Mouse (Mus musculus) embryonic facial prominence, embryonic 15.5 days (tissue): ENCODE data around the gene Cygb. TPM values are rescaled to one million over a fixed set of nuclear protein-coding genes. Genes with fewer than 3 reads are reported as not detected.

Source experiments
- ATAC-seq: fragments of 200-750 bp; cut with Nextera tagmentation; 2 replicates; pipeline ENCODE4 v1.8.0; 2017; ENCODE audit warnings: low read depth, moderate TSS enrichment; ENCODE audit not compliant: insufficient number of reproducible peaks, low FRiP score, low TSS enrichment
- H3K27ac ChIP-seq: fragments of 300-500 bp; sonication (generic); replicated peaks from 2 replicates; pipeline ENCODE4 v1.5.1; 2015; ENCODE audit warnings: mild to moderate bottlenecking, inconsistent platforms
- H3K27me3 ChIP-seq: fragments of 300-500 bp; sonication (generic); 2 replicates; pipeline ENCODE4 v1.6.1; 2015; ENCODE audit warnings: inconsistent platforms
- H3K36me3 ChIP-seq: fragments of 300-500 bp; sonication (generic); 2 replicates; pipeline ENCODE4 v1.6.1; 2015; ENCODE audit warnings: mild to moderate bottlenecking, inconsistent platforms
- H3K4me1 ChIP-seq: fragments of 300-500 bp; sonication (generic); 2 replicates; pipeline ENCODE4 v1.6.1; 2015; ENCODE audit warnings: inconsistent platforms
- H3K4me2 ChIP-seq: fragments of 300-500 bp; sonication (generic); replicated peaks from 2 replicates; pipeline ENCODE4 v1.6.1; 2015; ENCODE audit warnings: mild to moderate bottlenecking, inconsistent platforms
- H3K4me3 ChIP-seq: fragments of 300-500 bp; sonication (generic); replicated peaks from 2 replicates; pipeline ENCODE4 v1.5.1; 2015; ENCODE audit warnings: mild to moderate bottlenecking, inconsistent platforms
- H3K9ac ChIP-seq: fragments of 300-500 bp; sonication (generic); 2 replicates; pipeline ENCODE4 v1.6.1; 2015; ENCODE audit warnings: inconsistent platforms
- H3K9me3 ChIP-seq: fragments of 300-500 bp; sonication (generic); replicated peaks from 2 replicates; pipeline ENCODE4 v1.6.1; 2016; ENCODE audit warnings: inconsistent platforms
- WGBS: fragments of 180-500 bp; shearing (Covaris S2); methylation state at CpG from one replicate; pipeline ENCODE4 v1.1.7; 2015; 5-methylcytosine and 5-hydroxymethylcytosine counted together
- polyA plus RNA-seq: library from polyadenylated mRNA; unstranded; fragments of >200 nt; fragmentation: Nextera tagmentation; extraction: Ambion mirVana; gene quantifications from 2 replicates; pipeline ENCODE4 v1.2.1, GENCODE M21; 2015

The Cygb gene
- polyA plus RNA-seq, 1 experiment from 2014 or later = 33.3 TPM

DNA sequence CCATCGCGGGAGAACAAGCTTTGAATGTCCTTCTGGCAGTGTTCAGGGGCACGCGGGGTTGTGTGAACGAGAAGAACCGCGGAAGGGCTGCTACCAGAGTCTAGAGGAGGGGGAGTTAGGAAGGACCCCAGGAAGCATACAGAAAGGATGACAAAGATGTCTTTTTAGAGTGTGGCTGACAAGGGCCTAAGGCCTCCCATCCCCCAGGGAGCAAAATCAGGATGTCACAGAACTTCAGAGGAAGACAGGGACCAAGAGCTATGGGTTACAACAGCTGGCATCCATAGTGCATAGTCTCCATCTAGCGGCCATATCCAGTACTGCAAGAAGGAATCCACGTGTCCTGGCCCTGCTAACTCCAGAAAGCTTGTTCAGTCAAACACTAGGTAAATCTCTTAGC is 25.4 kb downstream of the Cygb start:
- Histone ChIP-seq H3K9me3 (no peaks in the 10 kb centered on the region), H3K4me2 (no peak overlapping the region; the same call in 1 of the 2 replicates), H3K27me3 (no peaks in the 10 kb centered on the region), H3K9ac (no peak overlapping the region), H3K4me1 (peaks cover 22% of the 10 kb centered on the region), H3K27ac (no peak overlapping the region), H3K4me3 (no peak overlapping the region), H3K36me3 (no peaks in the 10 kb centered on the region)
- no peak for ATAC-seq
- WGBS = 53% methylated on average over 9 of the region's 9 CpGs

DNA sequence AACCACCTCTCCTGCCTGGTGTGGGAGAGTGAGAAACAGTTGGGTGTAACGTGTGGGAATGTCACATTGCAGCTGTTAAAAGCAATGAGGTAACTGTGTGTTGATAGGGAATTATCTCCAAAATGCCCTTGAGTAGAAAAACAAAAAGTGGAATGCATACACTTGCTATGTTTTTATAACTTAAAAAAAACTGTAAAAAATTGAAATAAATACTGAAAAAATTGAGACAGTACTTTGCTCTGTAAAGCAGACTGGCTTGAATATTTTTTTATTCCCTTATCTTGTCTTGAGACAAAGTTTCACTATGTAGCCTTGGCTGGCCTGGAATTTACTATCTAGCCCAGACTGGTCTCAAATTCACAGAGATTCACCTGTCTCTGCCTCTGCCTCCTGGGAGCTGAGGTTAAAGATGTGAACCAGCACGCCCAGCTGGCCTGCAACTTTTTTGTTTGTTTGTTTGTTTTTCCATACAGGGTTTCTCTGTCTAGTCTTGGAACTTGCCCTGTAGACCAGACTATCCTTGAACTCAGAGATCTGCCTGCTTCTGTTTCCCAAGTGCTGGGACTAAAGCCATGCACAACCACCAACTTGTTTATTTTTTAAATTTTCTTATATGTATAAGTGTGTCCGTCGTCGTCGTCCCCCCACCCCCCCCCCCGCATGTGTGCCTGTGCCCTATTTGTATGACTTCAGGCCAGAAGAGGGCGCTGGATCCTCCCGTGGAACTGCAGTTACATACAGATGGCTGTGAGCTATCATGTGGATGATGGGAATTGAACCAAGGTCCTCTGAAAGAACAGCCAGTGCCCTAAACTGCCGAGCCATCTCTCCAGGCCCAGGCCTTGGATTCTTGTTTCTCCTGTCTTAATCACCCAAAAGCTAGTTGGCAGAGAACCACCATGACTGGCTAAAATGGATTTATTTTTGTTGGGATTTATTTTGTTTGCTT is 26.8 kb downstream of the Cygb start:
- Histone ChIP-seq H3K4me3 (no peak overlapping the region), H3K4me1 (peaks cover 30% of the 10 kb centered on the region), H3K9ac (no peak overlapping the region), H3K4me2 (no peak overlapping the region), H3K27ac (no peak overlapping the region), H3K27me3 (no peaks in the 10 kb centered on the region; the same call in 1 of the 2 replicates), H3K36me3 (no peaks in the 10 kb centered on the region), H3K9me3 (no peaks in the 10 kb centered on the region)
- no peak for ATAC-seq
- WGBS = 36% methylated on average over 10 of the region's 10 CpGs

DNA sequence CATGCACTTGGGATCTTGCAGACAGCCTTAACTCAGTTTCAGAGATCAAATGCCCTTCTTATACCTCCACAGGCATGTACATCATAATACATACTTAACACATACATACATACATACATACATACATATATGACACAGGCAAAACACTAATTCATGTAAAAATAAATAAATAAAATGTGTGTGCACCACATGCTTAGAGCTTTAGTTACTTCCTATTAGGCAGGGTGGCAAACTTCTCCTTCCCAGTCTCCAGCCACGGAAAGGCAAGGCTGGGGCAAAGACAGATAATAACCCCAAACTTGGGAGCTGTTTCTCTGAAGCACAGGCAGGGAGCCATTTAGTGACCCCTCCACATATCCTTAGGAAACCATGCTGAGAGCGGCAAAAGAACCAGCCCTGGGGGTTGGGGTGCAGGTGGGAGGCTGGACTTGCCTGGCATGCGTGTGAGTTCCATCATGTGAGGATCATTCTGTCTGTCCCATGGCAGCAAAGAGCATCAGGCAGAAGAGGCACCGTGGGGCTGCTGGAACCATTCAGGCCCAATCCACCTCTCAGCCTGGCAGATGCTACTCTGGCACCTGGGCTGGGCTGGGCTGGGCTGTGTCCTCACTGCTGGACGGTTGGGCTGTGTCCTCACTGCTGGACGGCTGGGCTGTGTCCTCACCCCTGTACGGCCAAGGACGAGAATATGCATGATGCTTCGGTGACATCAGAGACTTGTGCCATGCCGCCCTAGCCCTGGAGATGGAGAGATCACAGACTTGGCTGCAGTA is 27.6 kb downstream of the Cygb start, which contains the start of gene Rhbdf2:
Gene Rhbdf2 (minus strand): TSS at position 721 of the 773 bp plus-strand sequence.
- no peaks in the 10 kb centered on the region; the same call in 1 of the 2 replicates for H3K27me3 ChIP-seq
- peaks cover 39% of the 10 kb centered on the region for H3K4me1 ChIP-seq
- ATAC-seq = no peak
- H3K27ac ChIP-seq = no peak within 1 kb of the TSS
- no peak within 1 kb of the TSS for H3K9ac ChIP-seq
- no peaks in the 10 kb centered on the region for H3K36me3 ChIP-seq
- H3K9me3 ChIP-seq = no peaks in the 10 kb centered on the region
- WGBS = 71% methylated on average over 10 of the region's 10 CpGs
- H3K4me2 ChIP-seq = no peak within 1 kb of the TSS
- H3K4me3 ChIP-seq = no peak within 1 kb of the TSS

DNA sequence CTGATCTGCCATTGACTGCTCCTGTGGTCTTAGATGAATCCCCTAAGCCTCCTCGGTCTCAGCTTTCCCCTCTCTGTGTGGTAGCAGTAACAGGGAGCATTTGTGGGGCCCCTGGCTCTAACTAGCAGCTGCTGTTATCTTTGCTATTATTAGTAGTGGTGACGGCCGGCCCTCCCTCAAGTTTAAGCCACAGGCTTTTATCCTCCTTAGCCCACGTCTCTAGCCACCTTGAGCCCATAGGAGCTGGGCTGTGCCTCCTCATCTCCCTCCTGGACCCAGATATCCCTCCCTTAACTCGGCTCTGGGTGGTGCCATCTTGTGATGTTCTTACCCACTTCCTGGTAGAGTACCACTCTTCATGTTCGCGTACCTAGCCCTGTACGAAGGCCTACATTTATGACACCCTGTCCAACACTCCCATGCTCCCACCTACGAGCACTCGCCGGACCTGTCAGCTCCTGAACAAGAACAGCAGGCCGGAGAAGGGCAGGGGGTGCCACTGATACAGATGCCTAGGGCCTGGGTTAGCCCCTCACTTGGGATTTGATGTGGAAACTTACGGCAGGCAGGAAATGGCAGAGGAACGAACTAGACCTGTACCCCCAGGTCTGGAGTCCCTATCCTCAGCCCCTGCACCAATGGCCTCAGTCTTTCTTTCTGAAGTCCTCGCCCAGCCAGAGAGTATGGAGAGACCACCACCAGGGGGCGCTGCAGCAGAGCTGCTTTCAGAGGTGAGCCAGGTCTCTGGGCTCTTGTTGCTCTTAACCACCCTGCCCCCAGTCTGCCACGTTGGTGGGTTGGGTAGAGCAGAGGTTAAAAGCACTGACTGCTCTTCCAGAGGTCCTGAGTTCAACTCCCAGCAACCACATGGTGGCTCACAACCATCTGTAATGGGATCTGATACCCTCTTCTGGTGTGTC is 28.8 kb downstream of the Cygb start:
- Histone ChIP-seq H3K4me2 (no peak overlapping the region), H3K27me3 (no peaks in the 10 kb centered on the region; the same call in 1 of the 2 replicates), H3K4me1 (peaks cover 51% of the 10 kb centered on the region), H3K4me3 (no peak overlapping the region), H3K9ac (no peak overlapping the region), H3K36me3 (no peaks in the 10 kb centered on the region), H3K9me3 (no peaks in the 10 kb centered on the region), H3K27ac (no peak overlapping the region)
- 73% methylated on average over 17 of the region's 17 CpGs for WGBS
- no peak for ATAC-seq

DNA sequence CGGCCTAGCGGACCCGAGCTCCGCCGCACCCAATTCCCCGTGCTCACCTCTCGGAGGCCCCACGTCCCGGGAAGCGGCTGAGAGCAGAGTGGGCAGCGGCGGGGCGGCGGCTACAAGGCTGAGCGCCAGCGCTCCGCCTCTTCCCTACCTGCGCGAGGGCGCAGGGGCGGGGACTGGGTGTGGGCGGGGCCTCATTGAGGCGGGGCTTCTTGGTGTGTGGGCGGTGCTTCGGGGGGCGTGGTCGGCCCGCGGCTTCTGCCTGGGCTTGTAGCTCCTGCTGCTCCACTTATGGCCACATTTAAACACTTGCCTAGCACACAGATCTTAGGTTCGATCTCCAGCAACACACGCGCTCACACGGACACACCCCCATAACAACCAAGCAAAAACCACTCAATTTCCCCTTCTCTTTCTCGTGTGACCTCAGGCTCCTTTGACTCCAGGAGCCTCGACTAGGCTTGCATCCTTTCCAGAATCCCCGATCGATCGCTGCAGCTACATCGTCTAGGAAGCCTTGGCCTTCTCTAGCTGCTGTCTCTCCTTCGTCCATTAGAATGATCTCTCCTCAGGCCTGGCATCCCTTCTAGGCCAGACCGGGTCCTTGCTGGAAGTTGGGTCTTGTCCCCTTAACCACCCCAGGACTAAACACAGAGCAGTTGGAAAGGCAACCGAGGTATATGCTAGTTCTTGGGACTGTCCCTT is 29.8 kb downstream of the Cygb start:
- 12% methylated on average over 41 of the region's 42 CpGs for whole genome bisulfite sequencing
- Histone ChIP-seq H3K4me1 (peaks cover 56% of the 10 kb centered on the region), H3K36me3 (no peaks in the 10 kb centered on the region), H3K4me2 (peak overlapping the region; percentile 95), H3K27ac (no peak overlapping the region; the same call in 1 of the 2 replicates), H3K4me3 (peak overlapping the region; percentile 65), H3K9me3 (no peaks in the 10 kb centered on the region), H3K9ac (peak overlapping the region; percentile 41), H3K27me3 (no peaks in the 10 kb centered on the region; the same call in 1 of the 2 replicates)
- peak; percentile 56; the same call in 1 of the 2 replicates for ATAC-seq

DNA sequence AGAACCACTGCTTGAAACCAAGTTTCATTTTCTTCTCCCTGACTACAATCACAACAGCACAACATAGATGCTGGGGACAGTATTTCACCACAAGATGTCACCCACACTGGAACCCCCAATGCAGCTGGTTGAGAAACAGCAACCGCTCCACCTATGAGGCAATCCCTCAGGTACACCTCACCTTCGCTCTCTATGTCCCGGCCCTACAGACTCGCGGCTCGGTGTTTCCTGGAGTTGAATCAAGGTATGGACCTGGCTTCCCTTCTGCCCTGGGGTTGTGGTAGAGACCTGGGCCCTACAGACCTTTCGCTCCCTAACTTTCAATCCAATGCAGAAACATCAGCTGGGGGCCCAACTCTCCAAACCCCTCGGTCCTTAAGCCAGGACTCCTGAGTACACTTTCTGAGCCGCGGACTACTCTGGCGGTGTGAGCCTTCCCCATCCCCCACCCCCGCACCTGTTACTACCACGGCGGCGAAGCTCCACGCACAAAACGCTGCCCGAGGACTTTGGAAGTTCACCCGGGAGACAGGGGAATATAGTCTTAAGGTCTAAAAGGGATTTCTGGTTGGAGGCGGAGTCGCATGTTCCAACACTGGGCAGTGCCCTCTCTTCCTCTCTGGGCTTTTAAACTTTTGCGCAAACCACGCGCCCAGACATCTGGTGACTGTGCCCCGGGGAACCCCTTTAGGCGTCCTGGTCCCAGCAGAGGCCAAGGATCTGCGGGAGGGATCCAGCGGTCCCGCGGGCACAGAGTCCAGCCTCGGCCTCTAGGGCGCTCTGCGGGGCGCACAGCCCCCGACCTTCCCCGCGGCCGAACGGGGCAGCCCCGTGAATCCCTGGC is 30.6 kb downstream of the Cygb start:
- no peaks in the 10 kb centered on the region for H3K9me3 ChIP-seq
- peaks cover 61% of the 10 kb centered on the region for H3K4me1 ChIP-seq
- peak overlapping the region; percentile 41 for H3K9ac ChIP-seq
- peak overlapping the region; percentile 65 for H3K4me3 ChIP-seq
- no peak overlapping the region; the same call in 1 of the 2 replicates for H3K27ac ChIP-seq
- peak overlapping the region; percentile 95 for H3K4me2 ChIP-seq
- no peaks in the 10 kb centered on the region for H3K36me3 ChIP-seq
- peak; percentile 17; the same call in 1 of the 2 replicates for ATAC-seq
- 7% methylated on average over 40 of the region's 40 CpGs for WGBS
- no peaks in the 10 kb centered on the region; the same call in 1 of the 2 replicates for H3K27me3 ChIP-seq

DNA sequence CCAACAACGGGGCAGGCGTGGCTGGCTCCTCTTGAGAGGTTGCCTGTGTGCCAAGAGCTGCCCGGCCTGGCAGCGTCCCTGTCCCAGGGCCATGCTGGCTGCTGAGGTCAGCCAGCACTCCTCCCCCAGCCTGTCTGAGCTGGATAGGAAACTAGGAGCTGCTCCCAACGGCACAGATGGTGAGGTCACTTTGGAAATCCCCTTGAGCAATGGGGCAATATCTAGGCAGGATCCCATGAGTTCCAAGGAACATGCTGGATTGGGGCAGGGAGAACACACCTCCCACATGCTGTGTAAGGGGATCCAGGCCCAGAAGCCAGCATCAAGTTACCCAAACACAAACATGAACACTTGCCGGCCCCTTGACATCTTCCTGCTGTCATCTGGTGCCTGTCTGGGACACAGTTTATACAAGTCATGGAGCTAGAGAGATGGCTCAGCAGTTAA is 32.8 kb downstream of the Cygb start:
- peak; percentile 20; the same call in 1 of the 2 replicates for ATAC-seq
- H3K9ac ChIP-seq = no peak overlapping the region
- no peak overlapping the region for H3K4me3 ChIP-seq
- 0 out of 2 replicates have a peak overlapping the region, but pooled peaks have one; percentile 2 for H3K4me2 ChIP-seq
- no peaks in the 10 kb centered on the region; the same call in 1 of the 2 replicates for H3K27me3 ChIP-seq
- H3K4me1 ChIP-seq = peaks cover 79% of the 10 kb centered on the region
- 30% methylated on average over 6 of the region's 6 CpGs for WGBS
- no peaks in the 10 kb centered on the region for H3K36me3 ChIP-seq
- peak overlapping the region; percentile 28 for H3K27ac ChIP-seq
- no peaks in the 10 kb centered on the region for H3K9me3 ChIP-seq

DNA sequence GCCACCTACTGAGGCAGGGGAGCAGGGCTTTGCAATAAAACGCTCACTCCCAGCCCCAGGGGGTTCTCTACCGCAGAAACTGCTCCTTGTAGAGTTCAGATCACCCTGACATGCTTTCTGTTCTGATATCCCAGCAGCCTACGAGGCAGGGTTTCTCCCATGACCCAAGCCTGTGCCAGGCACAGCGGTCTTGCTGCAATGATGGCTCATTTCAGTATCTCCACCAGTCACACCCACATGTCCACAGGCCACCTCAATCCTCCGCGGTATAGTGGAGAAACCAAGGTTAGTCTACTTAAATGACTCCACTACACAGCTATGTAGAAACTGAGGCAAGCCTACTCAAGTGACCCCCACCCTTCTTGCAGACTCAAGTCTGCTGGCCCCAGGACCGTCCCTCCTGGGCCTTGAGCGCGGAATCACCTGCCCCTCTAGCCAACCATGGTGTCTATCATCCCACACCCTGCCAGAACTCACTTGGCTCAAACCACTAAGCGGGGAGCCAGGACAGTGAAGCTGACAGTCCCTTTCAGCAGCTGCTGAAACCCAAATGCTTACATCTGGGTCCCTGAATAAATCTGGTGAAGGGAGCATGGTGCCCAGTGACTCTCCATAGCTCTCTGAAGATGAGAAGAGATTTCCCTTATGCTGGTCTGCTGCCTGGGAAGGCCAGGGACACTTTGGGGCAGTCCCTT is 33.4 kb downstream of the Cygb start:
- WGBS = 72% methylated on average over 10 of the region's 10 CpGs
- Histone ChIP-seq H3K4me3 (no peak overlapping the region), H3K9ac (no peak overlapping the region), H3K4me1 (peaks cover 85% of the 10 kb centered on the region), H3K27ac (peak overlapping the region; percentile 28; the same call in 1 of the 2 replicates), H3K36me3 (no peaks in the 10 kb centered on the region), H3K9me3 (no peaks in the 10 kb centered on the region), H3K27me3 (no peaks in the 10 kb centered on the region; the same call in 1 of the 2 replicates), H3K4me2 (no peak overlapping the region)
- no peak for ATAC-seq

DNA sequence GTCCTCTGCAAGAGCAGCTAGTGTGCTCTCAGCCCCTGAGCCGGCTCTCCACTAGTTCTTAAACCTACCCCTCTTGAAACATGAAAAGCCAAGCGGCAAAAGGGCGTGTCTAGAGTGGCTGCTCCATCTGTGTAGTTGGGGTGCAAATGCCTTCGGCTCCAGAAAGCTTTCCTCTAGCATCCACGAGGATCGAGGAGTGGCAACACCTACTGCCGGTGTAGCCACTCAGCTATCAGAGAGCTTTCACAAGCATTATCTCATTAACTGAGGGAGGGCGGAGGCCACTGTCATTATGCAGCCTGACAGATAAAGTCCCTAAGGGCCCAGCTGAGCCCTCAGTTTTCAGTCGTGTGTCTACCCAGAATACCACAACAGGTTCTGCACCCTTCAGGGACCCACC is 34.0 kb downstream of the Cygb start:
- 41% methylated on average over 9 of the region's 9 CpGs for WGBS

More for the DNA sequence above, 34.0 kb downstream of the Cygb start:
- Histone ChIP-seq H3K4me3 (no peak overlapping the region), H3K4me1 (peaks cover 86% of the 10 kb centered on the region), H3K27me3 (no peaks in the 10 kb centered on the region; the same call in 1 of the 2 replicates), H3K36me3 (no peaks in the 10 kb centered on the region), H3K27ac (no peak overlapping the region), H3K9me3 (no peaks in the 10 kb centered on the region), H3K4me2 (no peak overlapping the region), H3K9ac (no peak overlapping the region)
- no peak for ATAC-seq
